Mouse (Mus musculus) G1E-ER4 (cell line): ENCODE results near the gene Rsph9. TPM values are rescaled to one million over a fixed set of nuclear protein-coding genes. Genes with fewer than 3 reads are reported as not detected.

ENCODE experiments used
- GATA1 ChIP-seq: IDR thresholded peaks from one replicate; pipeline ENCODE4 v1.8.0; 2012; ENCODE audit warnings: low read length, inconsistent platforms
- polyA plus RNA-seq: library from polyadenylated mRNA; stranded (reverse); fragments of >175 nt; gene quantifications from 2 replicates; pipeline ENCODE4 v1.2.3, GENCODE M21; 2012

Gene Rsph9
- polyA plus RNA-seq, 1 experiment = not detected

- no peak for TF ChIP-seq GATA1
Measured at GRCm38 (mm10) chr17:46084091-46084501, 59.9 kb downstream of the Rsph9 start.

DNA sequence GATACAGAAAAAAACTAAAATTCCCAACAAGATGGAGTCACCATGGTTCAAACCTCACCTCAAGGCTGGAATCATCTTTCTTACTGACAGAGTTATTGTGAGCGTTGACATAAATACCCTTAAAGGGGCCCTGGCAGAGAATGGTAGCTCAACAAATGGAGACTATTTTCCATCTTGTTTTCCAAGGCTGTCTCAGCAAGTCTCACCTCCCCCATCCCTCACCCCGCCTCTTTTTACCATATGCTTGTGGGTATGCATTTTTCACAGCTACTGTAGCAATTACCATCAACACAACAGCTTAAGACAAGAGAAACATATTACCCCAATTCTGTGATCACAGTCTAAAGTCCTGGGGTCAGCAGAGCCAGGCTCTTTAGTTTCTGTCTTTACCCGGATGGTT lies 60.6 kb downstream of the Rsph9 start:
- TF ChIP-seq GATA1 = no peak

DNA sequence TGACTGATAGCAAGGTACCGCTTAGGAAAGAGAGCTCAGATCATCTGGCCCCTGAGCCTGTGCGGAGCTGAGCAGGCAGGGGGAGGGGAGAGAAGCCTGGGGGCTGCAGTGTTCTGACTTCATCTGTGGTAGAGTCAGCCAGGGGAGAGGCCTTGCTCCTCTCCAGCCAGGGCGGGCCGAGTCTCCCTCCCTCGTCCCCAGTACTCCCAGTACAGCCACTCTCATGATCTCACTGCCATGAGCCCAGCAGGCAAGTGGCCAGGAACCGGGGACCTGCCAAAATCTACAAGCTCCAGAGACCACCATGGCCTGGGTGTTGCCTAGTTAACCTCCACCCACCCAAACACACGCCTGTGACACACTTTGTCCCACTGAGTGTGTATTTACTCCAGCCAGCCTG lies 62.4 kb downstream of the Rsph9 start:
- no peak for TF ChIP-seq GATA1

DNA sequence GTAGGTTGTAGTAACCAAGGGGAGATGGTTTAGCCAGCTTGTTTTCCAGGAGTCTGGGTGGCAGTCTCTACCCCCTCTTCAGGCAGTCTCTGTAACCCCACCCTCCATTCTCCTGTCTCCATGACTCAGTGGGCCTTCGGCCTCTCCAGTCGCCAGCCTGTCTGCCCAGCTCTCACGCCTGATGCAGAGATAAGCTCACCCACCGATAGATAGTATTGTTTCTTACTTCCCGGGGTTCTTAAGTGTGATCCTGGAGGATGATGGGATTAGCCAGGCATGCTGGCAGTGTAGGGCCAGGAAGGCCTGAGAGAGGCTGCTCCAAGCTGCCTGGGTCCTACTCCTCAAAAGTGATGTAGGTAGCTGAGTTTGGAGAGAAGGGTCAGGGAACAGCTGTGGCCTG lies 63.0 kb downstream of the Rsph9 start:
- TF ChIP-seq GATA1 = no peak

- no peak for TF ChIP-seq GATA1
Measured at GRCm38 (mm10) chr17:46080388-46080787, 63.6 kb downstream of the Rsph9 start.

DNA sequence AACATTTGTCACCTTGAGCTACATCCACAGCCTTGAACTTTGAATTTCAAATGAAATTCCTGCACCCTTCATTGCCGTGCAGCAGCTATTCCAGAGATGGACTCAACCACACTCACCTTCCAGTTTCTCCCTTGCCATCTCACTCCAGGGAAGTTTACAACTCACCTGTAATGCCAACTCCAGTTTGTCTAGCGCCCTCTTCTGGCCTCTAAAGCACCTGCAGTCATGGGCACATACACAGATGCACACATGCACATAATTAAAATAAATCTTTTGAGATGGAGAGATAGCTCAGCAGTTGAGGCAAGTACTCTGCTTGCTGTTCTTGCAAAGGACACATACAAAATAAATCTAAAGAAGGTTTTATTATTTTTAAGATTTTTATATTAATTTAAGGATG lies 65.0 kb downstream of the Rsph9 start:
- no peak for TF ChIP-seq GATA1

- no peak for TF ChIP-seq GATA1
Measured at GRCm38 (mm10) chr17:46077921-46078534, 66.0 kb downstream of the Rsph9 start.

- TF ChIP-seq GATA1 = no peak
Measured at GRCm38 (mm10) chr17:46076260-46076551, 67.8 kb downstream of the Rsph9 start.

- no peak for TF ChIP-seq GATA1
Measured at GRCm38 (mm10) chr17:46075551-46076259, 68.3 kb downstream of the Rsph9 start.

DNA sequence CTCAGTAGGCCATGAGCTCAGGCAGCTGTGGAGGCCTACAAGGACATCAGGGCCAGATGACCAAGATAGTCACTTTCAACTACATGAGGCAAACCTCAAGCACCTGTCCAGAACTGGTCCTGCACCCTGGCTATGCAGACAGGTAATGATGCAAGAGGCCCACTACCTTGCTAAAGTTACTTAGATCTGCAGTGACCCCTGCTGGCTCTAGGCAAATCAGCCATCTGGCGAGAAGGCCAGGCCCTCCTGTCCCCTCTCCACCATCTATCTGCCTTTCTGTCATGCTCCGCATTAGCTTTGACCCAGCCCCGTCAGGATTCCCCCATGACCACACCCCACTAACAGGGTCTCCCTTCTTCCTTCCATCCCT lies 68.9 kb downstream of the Rsph9 start:
- TF ChIP-seq GATA1 = no peak

GRCm38 (mm10) chr17:46074398-46075115 lies 69.5 kb downstream of the Rsph9 start:
- no peak for TF ChIP-seq GATA1

DNA sequence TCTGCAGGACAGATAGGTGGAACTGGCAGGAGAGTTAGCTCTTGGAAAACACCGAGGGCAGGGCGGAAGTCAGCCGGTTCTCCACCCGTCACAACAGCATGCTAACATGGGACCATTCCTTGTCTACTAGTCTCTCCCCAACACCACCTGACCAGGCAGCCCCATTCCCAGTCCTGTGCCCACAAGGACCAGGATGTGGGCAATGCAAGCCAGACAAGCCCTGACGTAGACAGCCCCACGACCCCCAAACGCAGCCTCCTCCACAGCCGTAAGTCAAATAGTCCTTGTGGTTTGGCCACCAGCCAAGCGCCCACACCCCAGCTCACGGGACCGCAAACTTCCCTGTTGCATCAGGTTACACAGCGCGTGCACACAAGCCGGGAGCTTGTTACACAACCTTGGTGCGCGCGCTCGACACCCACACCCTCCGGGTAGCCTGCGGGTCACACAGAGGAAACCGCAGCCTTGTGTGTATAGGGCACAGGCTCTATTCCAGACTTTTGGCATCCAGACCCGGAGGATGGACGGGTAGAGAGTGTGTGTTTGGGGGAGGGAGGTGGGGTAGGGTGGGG lies 70.2 kb downstream of the Rsph9 start:
- no peak for TF ChIP-seq GATA1

Other genes with a start within 250 kb of the Rsph9 start
- gene Vegfa, start 111.8 kb downstream of the Rsph9 start, polyA plus RNA-seq = 42.9 and 53.0 TPM in 2 replicates
- gene Mrps18a, start 33.2 kb downstream of the Rsph9 start, polyA plus RNA-seq = 91.7 and 133 TPM in 2 replicates
- 7.0 and 14.8 TPM in 2 replicates for gene Mad2l1bp, start 9.3 kb upstream of the Rsph9 start, polyA plus RNA-seq
- gene Gtpbp2, start 16.8 kb upstream of the Rsph9 start, polyA plus RNA-seq = 38.1 and 53.1 TPM in 2 replicates
- 1.6 and 1.7 TPM in 2 replicates for gene Polh, start 58.4 kb upstream of the Rsph9 start, polyA plus RNA-seq
- gene Xpo5, start 58.6 kb upstream of the Rsph9 start, polyA plus RNA-seq = 20.8 and 31.0 TPM in 2 replicates
- 16.5 and 28.3 TPM in 2 replicates for gene Polr1c, start 103.8 kb upstream of the Rsph9 start, polyA plus RNA-seq
- gene Yipf3, start 103.9 kb upstream of the Rsph9 start, polyA plus RNA-seq = 76.6 and 86.4 TPM in 2 replicates
- gene Lrrc73, start 109.3 kb upstream of the Rsph9 start, polyA plus RNA-seq = 1.5 and 1.6 TPM in 2 replicates
- 90.9 and 127 TPM in 2 replicates for gene Tjap1, start 138.8 kb upstream of the Rsph9 start, polyA plus RNA-seq
- gene Dlk2, start 153.2 kb upstream of the Rsph9 start, polyA plus RNA-seq = not detected in 2 replicates
- gene Abcc10, start 184.1 kb upstream of the Rsph9 start, polyA plus RNA-seq = 11.8 and 12.9 TPM in 2 replicates
- 7.3 and 7.6 TPM in 2 replicates for gene Zfp318, start 239.5 kb upstream of the Rsph9 start, polyA plus RNA-seq